Mouse (Mus musculus) forebrain, embryonic 14.5 days (tissue): ENCODE measurements around the gene Utf1. TPM values are rescaled to one million over a fixed set of nuclear protein-coding genes. Genes with fewer than 3 reads are reported as not detected.

ENCODE experiments used
- ATAC-seq: fragments of 200-750 bp; cut with Nextera tagmentation; 2 replicates; pipeline ENCODE4 v1.8.0; 2017; ENCODE audit warnings: mild to moderate bottlenecking, moderate library complexity
- DNase-seq: peaks from one replicate; pipeline ENCODE4 v3.0.0-alpha.2; 2015; ENCODE audit warnings: low spot score
- H3K27ac ChIP-seq: fragments of 300-500 bp; sonication (generic); 2 replicates; pipeline ENCODE4 v1.5.1; 2014; ENCODE audit warnings: low read depth, mild to moderate bottlenecking, control low read depth, low read length, moderate library complexity
- H3K27me3 ChIP-seq: fragments of 300-500 bp; sonication (generic); replicated peaks from 2 replicates; pipeline ENCODE4 v1.6.1; 2014; ENCODE audit warnings: low read length, control low read depth, mixed read lengths; ENCODE audit not compliant: control insufficient read depth, insufficient read depth
- H3K36me3 ChIP-seq: fragments of 300-500 bp; sonication (generic); 2 replicates; pipeline ENCODE4 v1.6.1; 2014; ENCODE audit warnings: low read length, control low read depth; ENCODE audit not compliant: control insufficient read depth, insufficient read depth
- H3K4me1 ChIP-seq: fragments of 300-500 bp; sonication (generic); 2 replicates; pipeline ENCODE4 v1.6.1; 2014; ENCODE audit warnings: antibody characterized with exemption, low read length, control low read depth; ENCODE audit not compliant: control insufficient read depth, insufficient read depth
- H3K4me2 ChIP-seq: fragments of 300-500 bp; sonication (generic); 2 replicates; pipeline ENCODE4 v1.6.1; 2014; ENCODE audit warnings: mild to moderate bottlenecking, control low read depth, low read length
- H3K4me3 ChIP-seq: fragments of 300-500 bp; sonication (generic); 2 replicates; pipeline ENCODE4 v1.5.1; 2014; ENCODE audit warnings: low read depth, low read length, control low read depth
- H3K9ac ChIP-seq: fragments of 300-500 bp; sonication (generic); 2 replicates; pipeline ENCODE4 v1.6.1; 2014; ENCODE audit warnings: mild to moderate bottlenecking, low read length, control low read depth, moderate library complexity
- H3K9me3 ChIP-seq: fragments of 300-500 bp; sonication (generic); replicated peaks from 2 replicates; pipeline ENCODE4 v1.6.1; 2016; ENCODE audit warnings: low read length, control low read depth, mixed read lengths; ENCODE audit not compliant: control insufficient read depth
- WGBS: fragments of 180-500 bp; shearing (Covaris S2); extraction: QIAGEN DNeasy Blood & Tissue Kit; methylation state at CpG from one replicate; pipeline ENCODE4 v1.1.7; 2014; 5-methylcytosine and 5-hydroxymethylcytosine counted together
- microRNA counts: library from miRNA; unstranded; fragments of <30 nt; microRNA quantifications from one replicate; lab custom pipeline; 2016
- microRNA-seq: library from miRNA; unstranded; fragments of <30 nt; microRNA quantifications from one replicate; pipeline ENCODE4, GENCODE M21; 2016
- polyA plus RNA-seq: library from polyadenylated mRNA; unstranded; fragments of >200 nt; fragmentation: Nextera tagmentation; extraction: Ambion mirVana; gene quantifications from 2 replicates; pipeline ENCODE4 v1.2.1, GENCODE M21; 2014

The Utf1 gene
- polyA plus RNA-seq, 1 experiment from 2014 or later = not detected

GRCm38 (mm10) chr7:139990864-139991394 is 47.3 kb downstream of the Utf1 start:
- 57% methylated on average over 8 of the region's 8 CpGs for WGBS
- Histone ChIP-seq H3K9me3 (no peaks in the 10 kb centered on the region), H3K27me3 (no peaks in the 10 kb centered on the region), H3K4me1 (no peaks in the 10 kb centered on the region), H3K4me2 (no peak overlapping the region), H3K27ac (no peak overlapping the region), H3K4me3 (no peak overlapping the region), H3K9ac (no peak overlapping the region), H3K36me3 (peaks cover 21% of the 10 kb centered on the region)
- no peak for DNase-seq
- no peak for ATAC-seq

- Histone ChIP-seq H3K27me3 (no peaks in the 10 kb centered on the region), H3K4me1 (no peaks in the 10 kb centered on the region), H3K9ac (no peak within 1 kb of the TSS), H3K4me2 (no peak within 1 kb of the TSS), H3K27ac (no peak within 1 kb of the TSS), H3K36me3 (peaks cover 26% of the 10 kb centered on the region), H3K4me3 (no peak within 1 kb of the TSS), H3K9me3 (no peaks in the 10 kb centered on the region)
- WGBS = 32% methylated on average over 7 of the region's 7 CpGs
- DNase-seq (no peak), ATAC-seq (no peak)
Measured at GRCm38 (mm10) chr7:139992406-139992805, 48.8 kb downstream of the Utf1 start, which contains the start of gene Adam8. Adam8 (minus strand) TSS chr7:139992562.

- no peak for DNase-seq
- no peaks in the 10 kb centered on the region for H3K4me1 ChIP-seq
Measured at GRCm38 (mm10) chr7:139993532-139993931, 49.9 kb downstream of the Utf1 start.

GRCm38 (mm10) chr7:139994202-139994601 is 50.6 kb downstream of the Utf1 start:
- Histone ChIP-seq H3K4me1 (no peaks in the 10 kb centered on the region), H3K36me3 (peaks cover 44% of the 10 kb centered on the region), H3K9ac (no peak overlapping the region), H3K4me2 (no peak overlapping the region), H3K27ac (no peak overlapping the region), H3K27me3 (no peaks in the 10 kb centered on the region), H3K4me3 (no peak overlapping the region), H3K9me3 (no peaks in the 10 kb centered on the region)
- WGBS = 79% methylated on average over 4 of the region's 4 CpGs
- ATAC-seq = no peak
- no peak for DNase-seq

More at GRCm38 (mm10) chr7:139993532-139993931, 49.9 kb downstream of the Utf1 start:
- Histone ChIP-seq H3K9ac (no peak overlapping the region), H3K27ac (no peak overlapping the region), H3K4me2 (no peak overlapping the region), H3K4me3 (no peak overlapping the region), H3K36me3 (peaks cover 37% of the 10 kb centered on the region), H3K9me3 (no peaks in the 10 kb centered on the region), H3K27me3 (no peaks in the 10 kb centered on the region)
- 94% methylated on average over 6 of the region's 6 CpGs for WGBS
- no peak for ATAC-seq

GRCm38 (mm10) chr7:139994676-139995075 is 51.1 kb downstream of the Utf1 start:
- ATAC-seq (peak; percentile 66; the same call in 1 of the 2 replicates), DNase-seq (peak; percentile 82)
- H3K36me3 ChIP-seq = peaks cover 49% of the 10 kb centered on the region
- no peaks in the 10 kb centered on the region for H3K4me1 ChIP-seq
- no peak overlapping the region for H3K27ac ChIP-seq
- H3K27me3 ChIP-seq = no peaks in the 10 kb centered on the region
- no peaks in the 10 kb centered on the region for H3K9me3 ChIP-seq
- H3K4me2 ChIP-seq = no peak overlapping the region
- WGBS = 16% methylated on average over 3 of the region's 3 CpGs
- H3K9ac ChIP-seq = no peak overlapping the region
- H3K4me3 ChIP-seq = no peak overlapping the region

MicroRNAs encoded within 50 kb of the gene (microRNA counts, 519-probe panel; counts per million panel counts)
- microRNA mmu-miR-202-3p (lab: Ali Mortazavi, UCI) (not detected), microRNA mmu-miR-202-5p (lab: Ali Mortazavi, UCI) (not detected)

Small RNAs within 50 kb of the gene (microRNA-seq; reads per million reads assigned to microRNA genes)
- gene Mir202 = not detected
- 0.79 reads per million for gene Mir7062
- not detected for gene mmu-mir-7686

Other genes with a start within 250 kb of the Utf1 start
- 7.4 and 8.1 TPM in 2 replicates for gene Adgra1, start 109.6 kb upstream of the Utf1 start, polyA plus RNA-seq
- 7.0 and 8.7 TPM in 2 replicates for gene Kndc1, start 49.1 kb upstream of the Utf1 start, polyA plus RNA-seq
- gene 6430531B16Rik, start 35.0 kb downstream of the Utf1 start, polyA plus RNA-seq = 0.51 and 0.86 TPM in 2 replicates
- gene Adam8, start 48.8 kb downstream of the Utf1 start, polyA plus RNA-seq = 1.3 and 2.1 TPM in 2 replicates
- gene Zfp511, start 92.6 kb downstream of the Utf1 start, polyA plus RNA-seq = 52.5 and 53.6 TPM in 2 replicates
- 64.3 and 67.7 TPM in 2 replicates for gene Tubgcp2, start 92.9 kb downstream of the Utf1 start, polyA plus RNA-seq
- gene Msx3, start 105.3 kb downstream of the Utf1 start, polyA plus RNA-seq = 0.93 and 1.2 TPM in 2 replicates
- gene Caly, start 138.8 kb downstream of the Utf1 start, polyA plus RNA-seq = 114 and 141 TPM in 2 replicates
- not detected in 2 replicates for gene Prap1, start 149.6 kb downstream of the Utf1 start, polyA plus RNA-seq
- gene Fuom, start 158.7 kb downstream of the Utf1 start, polyA plus RNA-seq = 19.7 and 23.9 TPM in 2 replicates
- gene Paox, start 172.0 kb downstream of the Utf1 start, polyA plus RNA-seq = 7.2 and 8.8 TPM in 2 replicates
- 138 and 154 TPM in 2 replicates for gene Echs1, start 172.7 kb downstream of the Utf1 start, polyA plus RNA-seq
- gene Mtg1, start 193.8 kb downstream of the Utf1 start, polyA plus RNA-seq = 40.7 and 42.9 TPM in 2 replicates
- gene Sprn, start 211.1 kb downstream of the Utf1 start, polyA plus RNA-seq = 7.9 and 9.7 TPM in 2 replicates
- not detected in 2 replicates for gene Olfr522, start 221.0 kb downstream of the Utf1 start, polyA plus RNA-seq
- gene Olfr523, start 229.4 kb downstream of the Utf1 start, polyA plus RNA-seq = not detected in 2 replicates